Mouse (Mus musculus) small intestine, adult 2 months (tissue): ENCODE measurements around the gene Prpf8.

Experiments
- CTCF ChIP-seq: fragments of 200-500 bp; IDR thresholded peaks from 2 replicates; pipeline ENCODE4 v1.5.1; 2012; ENCODE audit warnings: low read depth, mild to moderate bottlenecking, control low read depth, inconsistent platforms, low read length, moderate library complexity, mixed read lengths; ENCODE audit not compliant: insufficient replicate concordance, insufficient read length; ENCODE audit errors: extremely low read depth
- POLR2A ChIP-seq: fragments of 200-500 bp; IDR thresholded peaks from 2 replicates; pipeline ENCODE4 v1.6.1; 2012; ENCODE audit warnings: low read depth, mild to moderate bottlenecking, control low read depth, inconsistent platforms, low read length, moderate library complexity

DNA sequence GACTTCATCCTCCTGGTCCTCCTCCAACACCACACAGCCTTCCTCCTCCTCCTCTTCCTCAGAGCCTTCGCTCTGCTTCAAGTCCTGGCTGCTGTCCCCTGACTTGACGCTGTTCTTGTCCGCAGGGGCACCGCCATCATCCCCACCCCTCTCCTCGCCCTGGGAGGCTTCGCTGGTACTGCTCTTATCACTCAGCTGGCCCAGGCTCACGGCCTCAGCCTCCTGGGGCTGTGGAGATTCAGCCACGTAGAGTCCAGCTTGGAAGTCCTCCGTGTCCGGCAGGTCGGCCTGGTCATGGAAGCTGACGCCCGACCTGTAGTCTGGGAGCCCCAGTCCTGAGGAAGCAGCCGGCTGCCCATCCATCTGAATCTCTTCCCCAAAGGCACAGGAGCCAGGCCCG lies 35.7 kb upstream of the Prpf8 start:
- TF ChIP-seq CTCF (no peak), POLR2A (no peak)
